In genomic region chr17:81782326-81782725, GRCm38 (mm10) we compare ENCODE assay signal across 27 mouse cellular contexts. TPM values are rescaled to one million over a fixed set of nuclear protein-coding genes. Genes with fewer than 3 reads are reported as not detected.
DNase-seq lines count a peak whose midpoint lies in the region; ATAC-seq lines count a peak whose summit lies in the region.
"Had no signal": no experiment of that assay in that cellular context is flagged by ENCODE, and none has a peak within 500 bp of the region (broad histone marks: within the 10 kb centered on the region; RNA-seq: fewer than 3 reads in every experiment).

No protein-coding gene starts in this region.

- 0 out of 2 replicates have a peak overlapping the region, but pooled peaks have one; percentile 14 for H3K9ac ChIP-seq in heart, embryonic 13.5 days
- H3K9ac ChIP-seq in hindbrain, embryonic 12.5 days = no peak overlapping the region
- no peak overlapping the region for H3K9ac ChIP-seq in kidney, embryonic 14.5 days (ENCODE audit: low read depth, low read length)
- H3K9ac ChIP-seq: embryonic facial prominence, embryonic 13.5 days; forebrain, embryonic 12.5 days; hindbrain, embryonic 14.5 days; liver, embryonic 15.5 days; lung, embryonic 15.5 days; neural tube, embryonic 15.5 days had no signal

- no peak for ATAC-seq in heart, embryonic 13.5 days (ENCODE audit: extremely low read depth, insufficient number of reproducible peaks, low FRiP score, low TSS enrichment)
- peak; percentile 51 for ATAC-seq in megakaryocyte, adult 5-6 weeks (ENCODE audit: poor library complexity, severe bottlenecking)
- no peak for ATAC-seq in hindbrain, embryonic 12.5 days (ENCODE audit: low FRiP score)
- ATAC-seq in kidney, embryonic 14.5 days (ENCODE audit: low FRiP score, low TSS enrichment) = no peak
- ATAC-seq: inflammation-experienced regulatory T-cells, adult 6 months had no signal

- peak overlapping the region; percentile 93 for H3K27ac ChIP-seq in heart, embryonic 13.5 days (replicated peaks)
- no peak overlapping the region for H3K27ac ChIP-seq in hindbrain, embryonic 12.5 days
- H3K27ac ChIP-seq in kidney, embryonic 14.5 days (ENCODE audit: low read depth, low read length) = no peak overlapping the region
- H3K27ac ChIP-seq: embryonic facial prominence, embryonic 13.5 days; forebrain, embryonic 12.5 days; hindbrain, embryonic 14.5 days; limb, embryonic 10.5 days; liver, embryonic 15.5 days; lung, embryonic 15.5 days; neural tube, embryonic 15.5 days had no signal

- no peaks in the 10 kb centered on the region for H3K36me3 ChIP-seq in heart, embryonic 13.5 days
- H3K36me3 ChIP-seq in hindbrain, embryonic 12.5 days = no peaks in the 10 kb centered on the region
- H3K36me3 ChIP-seq in kidney, embryonic 14.5 days (ENCODE audit: control insufficient read depth, insufficient read depth, low read length) = no peaks in the 10 kb centered on the region
- H3K36me3 ChIP-seq: embryonic facial prominence, embryonic 13.5 days; forebrain, embryonic 12.5 days; limb, embryonic 10.5 days; liver, embryonic 15.5 days; lung, embryonic 15.5 days; neural tube, embryonic 15.5 days had no signal

- H3K4me1 ChIP-seq in heart, embryonic 13.5 days = peaks cover 57% of the 10 kb centered on the region
- H3K4me1 ChIP-seq in hindbrain, embryonic 12.5 days = no peaks in the 10 kb centered on the region
- no peaks in the 10 kb centered on the region for H3K4me1 ChIP-seq in kidney, embryonic 14.5 days (ENCODE audit: control insufficient read depth, insufficient read depth, low read length)
- H3K4me1 ChIP-seq: embryonic facial prominence, embryonic 13.5 days; forebrain, embryonic 12.5 days; limb, embryonic 10.5 days; liver, embryonic 15.5 days; lung, embryonic 15.5 days; neural tube, embryonic 15.5 days had no signal

- no peak for DNase-seq in heart, adult 9 months (ENCODE audit: low spot score in 2 of 2)
- DNase-seq in 3T3-L1 (ENCODE audit: low read depth, low spot score) = peak; percentile 71
- peak; percentile 5 for DNase-seq in Muller cell, postnatal 12 days (ENCODE audit: inconsistent ontology term)
- DNase-seq: cerebellum, adult 18-20 months; cerebellum, postnatal 25 days; embryo, embryonic 11 days; gastrocnemius, postnatal 25 days; kidney, adult 18-20 months; kidney, postnatal 10 days; liver; lung, postnatal 4 days; thymus, adult 18-20 months; thymus, postnatal 36 days had no signal

- no peaks in the 10 kb centered on the region for H3K9me3 ChIP-seq in heart, embryonic 13.5 days
- H3K9me3 ChIP-seq in hindbrain, embryonic 12.5 days (replicated peaks) = no peaks in the 10 kb centered on the region
- no peaks in the 10 kb centered on the region for H3K9me3 ChIP-seq in kidney, embryonic 14.5 days (ENCODE audit: control insufficient read depth, low read length)
- H3K9me3 ChIP-seq: embryonic facial prominence, embryonic 13.5 days; forebrain, embryonic 12.5 days; limb, embryonic 10.5 days; liver, embryonic 15.5 days; lung, embryonic 15.5 days; neural tube, embryonic 15.5 days had no signal

- WGBS in heart, embryonic 13.5 days = 59% methylated on average over 4 of the region's 4 CpGs
- 93% methylated on average over 4 of the region's 4 CpGs for WGBS in hindbrain, embryonic 12.5 days
- WGBS in kidney, embryonic 14.5 days = 81% methylated on average over 4 of the region's 4 CpGs

- peak overlapping the region; percentile 46; the same call in 1 of the 2 replicates for H3K4me2 ChIP-seq in heart, embryonic 13.5 days
- H3K4me2 ChIP-seq in hindbrain, embryonic 12.5 days (replicated peaks) = no peak overlapping the region
- no peak overlapping the region for H3K4me2 ChIP-seq in kidney, embryonic 14.5 days (replicated peaks; ENCODE audit: low read depth, low read length)
- H3K4me2 ChIP-seq: embryonic facial prominence, embryonic 13.5 days; forebrain, embryonic 12.5 days; hindbrain, embryonic 14.5 days; liver, embryonic 15.5 days; lung, embryonic 15.5 days; midbrain, embryonic 11.5 days; neural tube, embryonic 15.5 days had no signal

- H3K4me3 ChIP-seq in heart, embryonic 13.5 days = no peak overlapping the region
- no peak overlapping the region for H3K4me3 ChIP-seq in hindbrain, embryonic 12.5 days
- no peak overlapping the region for H3K4me3 ChIP-seq in kidney, embryonic 14.5 days (ENCODE audit: low read length)
- H3K4me3 ChIP-seq: embryonic facial prominence, embryonic 13.5 days; erythroblast, embryonic 14.5 days; forebrain, embryonic 12.5 days; limb, embryonic 10.5 days; liver, embryonic 15.5 days; lung, embryonic 15.5 days; neural tube, embryonic 15.5 days had no signal

- no peaks in the 10 kb centered on the region for H3K27me3 ChIP-seq in heart, embryonic 13.5 days (replicated peaks)
- no peaks in the 10 kb centered on the region for H3K27me3 ChIP-seq in hindbrain, embryonic 12.5 days
- no peaks in the 10 kb centered on the region for H3K27me3 ChIP-seq in kidney, embryonic 14.5 days (ENCODE audit: control insufficient read depth, insufficient read depth, low read length)
- H3K27me3 ChIP-seq: embryonic facial prominence, embryonic 13.5 days; forebrain, embryonic 12.5 days; liver, embryonic 15.5 days; lung, embryonic 15.5 days; neural tube, embryonic 15.5 days had no signal

RNA-seq across cellular contexts. Expression of gene Slc8a1, which starts 44.1 kb away (rescaled TPM):
- polyA plus RNA-seq in heart, embryonic 13.5 days (2015; fragmentation: Nextera tagmentation; extraction: Ambion mirVana) = 67.6 and 73.3 TPM in 2 replicates
- total RNA-seq in megakaryocyte, adult 5-6 weeks (2015) = 19.3 and 23.5 TPM in 2 replicates
- 24.6 and 30.6 TPM in 2 replicates for total RNA-seq in megakaryocyte, adult 5-6 weeks (2017)
- 9.0 and 10.7 TPM in 2 replicates for polyA plus RNA-seq in hindbrain, embryonic 12.5 days (2016; fragmentation: Nextera tagmentation; extraction: Ambion mirVana)
- 11.2 and 21.0 TPM in 2 replicates for polyA plus RNA-seq in kidney, embryonic 14.5 days (2014; fragmentation: Nextera tagmentation; extraction: Ambion mirVana)
- polyA plus RNA-seq: erythroblast, embryonic 14.5 days had no signal

Comparison
In these comparisons a context has a peak if more than half of its experiments do, and no peak if none do; other contexts are left out.
1. DNase-seq: peak in 3T3-L1 (single experiment) and Muller cell, postnatal 12 days (single experiment); none in heart, adult 9 months (0 of 2).